Mouse (Mus musculus) stomach, postnatal 0 days (tissue): ENCODE data around the gene Sec11a.

Experiments used
- CTCF ChIP-seq: IDR thresholded peaks from 2 replicates; pipeline ENCODE4 v1.5.1; 2016; ENCODE audit warnings: antibody characterized with exemption, low read depth, mild to moderate bottlenecking, moderate library complexity
- EP300 ChIP-seq: optimal IDR thresholded peaks from 2 replicates; pipeline ENCODE3; 2016; ENCODE audit warnings: antibody characterized with exemption

DNA sequence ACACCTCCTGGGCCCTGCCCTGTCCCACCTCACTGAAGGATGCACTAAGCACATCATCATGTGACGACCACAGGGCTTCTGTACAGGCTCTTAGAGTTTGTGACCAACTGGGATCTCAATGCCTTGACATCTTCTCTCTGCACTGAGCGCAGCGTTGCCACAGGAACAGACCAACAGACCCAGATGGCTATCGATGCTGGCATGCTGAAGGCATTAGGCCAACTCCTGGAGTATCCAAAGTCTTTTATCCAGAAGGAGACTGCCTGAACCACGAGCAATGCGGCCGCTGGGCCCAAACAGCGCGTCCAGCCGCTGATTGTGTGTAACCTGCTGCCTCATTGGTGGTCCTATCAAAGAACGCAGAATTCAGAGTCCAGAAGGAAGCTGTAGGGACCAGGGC lies 33.0 kb upstream of the Sec11a start:
- no peak for TF ChIP-seq CTCF
- TF ChIP-seq EP300, result no peak
